Mouse (Mus musculus) brain, embryonic 14.5 days (tissue): Measurements from ENCODE around the gene Gimap4.

ENCODE experiments used
- CTCF ChIP-seq: fragments of 200-500 bp; IDR thresholded peaks from 2 replicates; pipeline ENCODE4 v1.5.1; 2012; ENCODE audit warnings: inconsistent platforms, mild to moderate bottlenecking, moderate library complexity, borderline replicate concordance; ENCODE audit not compliant: insufficient read depth, insufficient read length; ENCODE audit errors: extremely low read depth
- POLR2A ChIP-seq: fragments of 200-500 bp; IDR thresholded peaks from 2 replicates; pipeline ENCODE4 v1.6.1; 2012; ENCODE audit warnings: mild to moderate bottlenecking, inconsistent platforms, borderline replicate concordance; ENCODE audit not compliant: poor library complexity, insufficient read depth, insufficient read length, severe bottlenecking; ENCODE audit errors: extremely low read depth

DNA sequence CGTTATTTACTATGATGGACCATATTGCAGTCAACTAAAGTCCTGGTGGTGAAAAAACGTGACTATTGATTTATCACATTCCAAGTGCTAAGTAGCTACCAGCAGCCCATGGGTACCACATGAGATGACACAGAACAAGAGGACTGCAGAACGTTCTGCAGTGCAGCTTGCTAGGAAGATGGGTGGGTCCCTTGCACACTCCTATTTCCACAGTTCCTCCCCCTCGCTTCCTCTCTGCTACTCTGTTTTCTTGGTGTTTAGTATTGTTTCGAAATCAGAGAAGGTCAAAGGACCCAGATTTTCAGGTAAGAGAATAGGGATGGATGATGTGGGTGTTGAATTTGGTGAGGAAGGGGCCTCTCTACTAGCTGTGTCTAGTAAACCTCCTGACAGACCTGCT lies at the start of gene Gimap4:
- no peak for TF ChIP-seq CTCF
- TF ChIP-seq POLR2A: no peak
